Mouse (Mus musculus) limb, embryonic 13.5 days (tissue): ENCODE data around the gene Edrf1. TPM values are rescaled to one million over a fixed set of nuclear protein-coding genes. Genes with fewer than 3 reads are reported as not detected.

Source experiments
- ATAC-seq: fragments of 200-750 bp; cut with Nextera tagmentation; 2 replicates; pipeline ENCODE4 v1.8.0; 2017; ENCODE audit warnings: low read depth, moderate number of reproducible peaks, moderate TSS enrichment; ENCODE audit not compliant: low FRiP score
- H3K27ac ChIP-seq: fragments of 300-500 bp; sonication (generic); 2 replicates; pipeline ENCODE4 v1.5.1; 2015; ENCODE audit warnings: inconsistent platforms, mild to moderate bottlenecking, moderate library complexity
- H3K27me3 ChIP-seq: fragments of 300-500 bp; sonication (generic); 2 replicates; pipeline ENCODE4 v1.6.1; 2015; ENCODE audit warnings: mild to moderate bottlenecking, inconsistent platforms
- H3K36me3 ChIP-seq: fragments of 300-500 bp; sonication (generic); 2 replicates; pipeline ENCODE4 v1.6.1; 2015; ENCODE audit warnings: inconsistent platforms, mild to moderate bottlenecking, moderate library complexity
- H3K4me1 ChIP-seq: fragments of 300-500 bp; sonication (generic); 2 replicates; pipeline ENCODE4 v1.6.1; 2015; ENCODE audit warnings: inconsistent platforms
- H3K4me2 ChIP-seq: fragments of 300-500 bp; sonication (generic); replicated peaks from 2 replicates; pipeline ENCODE4 v1.6.1; 2015; ENCODE audit warnings: inconsistent platforms, mild to moderate bottlenecking, moderate library complexity
- H3K4me3 ChIP-seq: fragments of 300-500 bp; sonication (generic); 2 replicates; pipeline ENCODE4 v1.5.1; 2015; ENCODE audit warnings: moderate library complexity, mild to moderate bottlenecking, inconsistent platforms
- H3K9ac ChIP-seq: fragments of 300-500 bp; sonication (generic); 2 replicates; pipeline ENCODE4 v1.6.1; 2015; ENCODE audit warnings: mild to moderate bottlenecking, inconsistent platforms
- H3K9me3 ChIP-seq: fragments of 300-500 bp; sonication (generic); 2 replicates; pipeline ENCODE4 v1.6.1; 2016; ENCODE audit warnings: inconsistent platforms
- WGBS: fragments of 180-500 bp; shearing (Covaris S2); methylation state at CpG from one replicate; pipeline ENCODE4 v1.1.7; 2015; 5-methylcytosine and 5-hydroxymethylcytosine counted together
- polyA plus RNA-seq: library from polyadenylated mRNA; unstranded; fragments of >200 nt; fragmentation: Nextera tagmentation; extraction: Ambion mirVana; gene quantifications from 2 replicates; pipeline ENCODE4 v1.2.1, GENCODE M21; 2015

Gene Edrf1
- polyA plus RNA-seq, 1 experiment from 2014 or later: 21.6 TPM

- Histone ChIP-seq H3K27ac (no peak overlapping the region), H3K9me3 (no peaks in the 10 kb centered on the region), H3K9ac (no peak overlapping the region), H3K27me3 (peaks cover 20% of the 10 kb centered on the region; the same call in 1 of the 2 replicates), H3K36me3 (no peaks in the 10 kb centered on the region), H3K4me3 (no peak overlapping the region; the same call in 1 of the 2 replicates), H3K4me2 (peak overlapping the region; percentile 36), H3K4me1 (peaks cover 7% of the 10 kb centered on the region; the same call in 1 of the 2 replicates)
- WGBS: 23% methylated on average over 11 of the region's 11 CpGs
- no peak for ATAC-seq
Observed at GRCm38 (mm10) chr7:133620721-133621120, 16.6 kb upstream of the Edrf1 start.

DNA sequence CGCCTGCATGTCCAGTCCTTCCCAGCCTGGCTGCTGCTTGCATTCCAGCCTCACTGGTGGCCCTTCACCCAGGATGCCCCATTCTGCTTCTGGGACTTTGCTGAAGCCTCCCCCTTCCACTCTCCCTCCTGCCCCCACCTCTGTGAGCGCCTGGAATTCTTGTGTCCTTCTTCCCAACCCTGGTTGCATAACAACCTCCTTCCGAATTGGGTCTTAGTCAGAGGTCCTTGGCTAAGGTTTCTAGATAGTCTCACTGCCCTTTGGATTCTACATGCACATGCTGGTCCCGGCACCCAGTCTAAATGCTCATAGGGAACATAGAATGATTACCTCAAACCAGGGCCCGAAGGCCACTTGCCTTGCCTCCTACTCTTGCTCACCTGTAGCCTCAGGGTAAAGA, 14.1 kb upstream of the Edrf1 start:
- Histone ChIP-seq H3K36me3 (no peaks in the 10 kb centered on the region), H3K9me3 (no peaks in the 10 kb centered on the region), H3K27ac (no peak overlapping the region), H3K4me1 (peaks cover 7% of the 10 kb centered on the region; the same call in 1 of the 2 replicates), H3K27me3 (peaks cover 20% of the 10 kb centered on the region; the same call in 1 of the 2 replicates), H3K4me2 (no peak overlapping the region), H3K9ac (no peak overlapping the region), H3K4me3 (no peak overlapping the region)
- no peak for ATAC-seq
- 81% methylated on average over 5 of the region's 5 CpGs for WGBS

- Histone ChIP-seq H3K9me3 (no peaks in the 10 kb centered on the region), H3K4me3 (no peak overlapping the region), H3K4me2 (no peak overlapping the region), H3K27me3 (peaks cover 19% of the 10 kb centered on the region; the same call in 1 of the 2 replicates), H3K4me1 (no peaks in the 10 kb centered on the region), H3K9ac (no peak overlapping the region), H3K27ac (no peak overlapping the region), H3K36me3 (no peaks in the 10 kb centered on the region)
- WGBS: 59% methylated on average over 14 of the region's 14 CpGs
- ATAC-seq: no peak
Observed at GRCm38 (mm10) chr7:133627184-133627936, 10.0 kb upstream of the Edrf1 start.

DNA sequence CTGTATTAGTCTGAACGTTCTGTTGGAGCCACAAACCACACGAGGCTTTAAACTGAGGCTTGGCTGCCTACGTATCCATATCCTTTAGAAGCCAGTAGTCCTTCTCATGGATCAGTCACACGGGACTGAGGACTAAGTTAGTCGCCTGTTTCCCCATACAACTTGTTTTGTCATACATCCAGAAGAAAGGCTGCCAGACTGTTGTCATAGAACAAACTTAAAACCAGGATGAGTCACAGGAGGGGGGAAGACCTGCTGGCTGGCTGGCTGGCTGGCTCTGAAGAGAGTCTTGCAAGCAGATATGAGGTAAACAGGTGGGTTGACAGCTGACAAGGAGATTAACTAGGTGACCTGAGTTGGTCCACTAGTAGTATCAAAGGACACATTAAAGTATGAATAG, 6.5 kb upstream of the Edrf1 start:
- H3K27me3 ChIP-seq: peaks cover 6% of the 10 kb centered on the region; the same call in 1 of the 2 replicates
- peaks cover 10% of the 10 kb centered on the region for H3K4me1 ChIP-seq
- H3K4me3 ChIP-seq: no peak overlapping the region
- WGBS: 80% methylated on average over 5 of the region's 5 CpGs
- no peak overlapping the region for H3K9ac ChIP-seq
- no peak overlapping the region for H3K4me2 ChIP-seq
- ATAC-seq: no peak
- H3K27ac ChIP-seq: no peak overlapping the region
- H3K9me3 ChIP-seq: no peaks in the 10 kb centered on the region
- H3K36me3 ChIP-seq: no peaks in the 10 kb centered on the region

- Histone ChIP-seq H3K4me1 (peaks cover 12% of the 10 kb centered on the region), H3K36me3 (no peaks in the 10 kb centered on the region), H3K27ac (no peak overlapping the region), H3K9me3 (no peaks in the 10 kb centered on the region), H3K27me3 (peaks cover 6% of the 10 kb centered on the region; the same call in 1 of the 2 replicates), H3K9ac (no peak overlapping the region), H3K4me3 (no peak overlapping the region), H3K4me2 (no peak overlapping the region)
- no peak for ATAC-seq
- WGBS: 28% methylated on average over 2 of the region's 2 CpGs
Observed at GRCm38 (mm10) chr7:133632476-133632875, 4.9 kb upstream of the Edrf1 start.

DNA sequence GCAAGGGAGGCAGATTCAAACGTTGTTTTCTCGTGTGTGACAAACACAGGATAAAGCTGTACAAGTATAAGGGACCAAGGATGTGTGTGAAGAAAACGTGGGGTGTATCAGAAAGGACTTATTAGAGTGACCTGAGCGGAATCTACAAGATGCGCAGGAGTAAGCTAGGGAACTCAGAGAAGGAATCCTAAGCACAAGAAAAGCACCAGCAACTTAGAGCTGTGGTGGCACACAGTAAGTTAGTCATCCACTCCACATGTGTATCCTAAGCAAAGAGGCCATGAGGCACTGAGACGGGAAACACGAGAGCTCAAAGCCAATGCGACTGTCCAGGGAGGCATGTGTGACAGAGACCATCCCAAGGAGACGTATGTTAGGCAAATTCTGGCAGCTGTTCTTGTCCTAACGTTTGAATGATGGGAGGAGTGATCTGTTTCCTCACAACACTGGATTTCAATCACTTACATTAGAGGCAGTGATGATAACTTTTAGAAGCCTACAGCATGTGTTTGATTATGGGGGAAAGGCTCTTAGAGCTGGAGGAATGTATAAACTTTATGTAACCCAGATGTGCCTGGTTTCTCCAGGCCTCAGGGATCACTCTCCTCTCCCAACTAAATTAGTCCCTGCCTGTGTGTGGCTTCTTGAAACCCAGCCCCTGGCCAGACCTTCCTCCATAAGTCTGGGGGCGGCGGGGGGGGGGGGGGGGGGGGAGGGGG, 2.3 kb upstream of the Edrf1 start:
- Histone ChIP-seq H3K9me3 (no peaks in the 10 kb centered on the region), H3K27ac (peak overlapping the region; percentile 69), H3K4me2 (peak overlapping the region; percentile 27; the same call in 1 of the 2 replicates), H3K27me3 (peaks cover 6% of the 10 kb centered on the region; the same call in 1 of the 2 replicates), H3K4me1 (peaks cover 24% of the 10 kb centered on the region), H3K4me3 (no peak overlapping the region), H3K9ac (no peak overlapping the region), H3K36me3 (0 out of 2 replicates have a peak, but pooled peaks cover 4% of the 10 kb centered on the region)
- WGBS: 19% methylated on average over 10 of the region's 12 CpGs
- peak; percentile 35; the same call in 1 of the 2 replicates for ATAC-seq

- Histone ChIP-seq H3K4me1 (peaks cover 24% of the 10 kb centered on the region), H3K36me3 (peaks cover 16% of the 10 kb centered on the region), H3K4me3 (peak overlapping the region; percentile 94), H3K27ac (peak overlapping the region; percentile 87; the same call in 1 of the 2 replicates), H3K9me3 (no peaks in the 10 kb centered on the region), H3K27me3 (no peaks in the 10 kb centered on the region), H3K4me2 (peak overlapping the region; percentile 93), H3K9ac (peak overlapping the region; percentile 72)
- WGBS: 3% methylated on average over 21 of the region's 21 CpGs
- peak; percentile 12; the same call in 1 of the 2 replicates for ATAC-seq
Observed at GRCm38 (mm10) chr7:133636738-133637352, 498 bp upstream of the Edrf1 start.

GRCm38 (mm10) chr7:133638306-133638705, 963 bp downstream of the Edrf1 start:
- Histone ChIP-seq H3K27ac (no peak overlapping the region), H3K4me3 (peak overlapping the region; percentile 94), H3K36me3 (peaks cover 31% of the 10 kb centered on the region), H3K9ac (peak overlapping the region; percentile 92), H3K4me2 (peak overlapping the region; percentile 93), H3K9me3 (no peaks in the 10 kb centered on the region), H3K4me1 (peaks cover 24% of the 10 kb centered on the region), H3K27me3 (no peaks in the 10 kb centered on the region)
- WGBS: 13% methylated on average over 13 of the region's 13 CpGs
- ATAC-seq: no peak

DNA sequence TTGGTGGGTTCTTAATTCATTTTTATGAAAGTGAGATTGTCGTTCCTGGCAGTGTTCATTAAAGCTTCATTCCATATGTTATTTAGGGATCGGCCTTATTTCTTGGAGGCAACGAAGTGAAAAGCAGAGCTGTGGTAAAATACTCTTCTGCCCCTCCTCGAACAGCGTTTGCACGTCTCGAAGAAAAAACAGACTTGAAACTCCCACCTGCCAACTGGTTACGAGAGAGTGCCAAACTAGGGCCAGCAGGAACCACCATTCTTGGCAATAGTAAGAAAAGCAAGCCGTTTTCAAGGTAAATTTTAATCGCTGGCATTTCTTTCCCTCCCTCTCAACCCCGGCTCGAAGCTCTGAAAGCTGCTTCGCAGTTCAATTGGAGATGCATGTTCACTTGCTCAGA, 1.5 kb downstream of the Edrf1 start:
- Histone ChIP-seq H3K36me3 (peaks cover 36% of the 10 kb centered on the region), H3K4me3 (peak overlapping the region; percentile 94), H3K27ac (no peak overlapping the region), H3K4me2 (peak overlapping the region; percentile 93), H3K27me3 (no peaks in the 10 kb centered on the region), H3K4me1 (peaks cover 24% of the 10 kb centered on the region), H3K9me3 (no peaks in the 10 kb centered on the region), H3K9ac (no peak overlapping the region; the same call in 1 of the 2 replicates)
- 86% methylated on average over 13 of the region's 13 CpGs for WGBS
- ATAC-seq: no peak

- Histone ChIP-seq H3K27me3 (no peaks in the 10 kb centered on the region), H3K9me3 (no peaks in the 10 kb centered on the region), H3K4me3 (no peak overlapping the region), H3K36me3 (peaks cover 92% of the 10 kb centered on the region), H3K4me2 (no peak overlapping the region), H3K4me1 (no peaks in the 10 kb centered on the region), H3K27ac (no peak overlapping the region), H3K9ac (no peak overlapping the region)
- WGBS: 88% methylated on average over 6 of the region's 6 CpGs
- no peak for ATAC-seq
Observed at GRCm38 (mm10) chr7:133645716-133646115, 8.4 kb downstream of the Edrf1 start.

GRCm38 (mm10) chr7:133662467-133662866, 25.1 kb downstream of the Edrf1 start:
- no peak overlapping the region for H3K27ac ChIP-seq
- H3K27me3 ChIP-seq: no peaks in the 10 kb centered on the region
- H3K9me3 ChIP-seq: no peaks in the 10 kb centered on the region
- no peak overlapping the region for H3K4me3 ChIP-seq
- H3K36me3 ChIP-seq: peaks cover 97% of the 10 kb centered on the region
- H3K9ac ChIP-seq: no peak overlapping the region
- no peak overlapping the region for H3K4me2 ChIP-seq
- H3K4me1 ChIP-seq: no peaks in the 10 kb centered on the region
- 59% methylated on average over 1 of the region's 1 CpGs for WGBS
- ATAC-seq: no peak

DNA sequence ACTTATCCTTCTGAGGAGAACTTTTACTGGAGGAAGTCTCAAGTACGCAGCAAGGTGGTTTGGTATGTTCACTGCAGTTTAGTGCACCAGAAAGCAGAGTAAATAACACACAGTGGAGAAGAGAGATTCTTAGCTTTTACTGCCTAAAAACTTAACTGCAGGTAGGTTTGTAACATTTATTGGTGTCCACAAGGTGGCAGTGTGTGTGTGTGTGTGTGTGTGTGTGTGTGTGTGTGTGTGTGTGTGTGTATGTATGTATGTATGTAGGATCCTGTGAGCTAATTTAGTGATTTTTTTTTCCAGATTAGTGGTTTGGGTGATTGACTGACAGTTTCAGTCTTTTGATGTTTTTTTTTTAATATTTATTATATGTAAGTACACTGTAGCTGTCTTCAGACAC, 31.7 kb downstream of the Edrf1 start:
- H3K9me3 ChIP-seq: no peaks in the 10 kb centered on the region
- peaks cover 97% of the 10 kb centered on the region for H3K36me3 ChIP-seq
- no peak overlapping the region for H3K9ac ChIP-seq
- no peak overlapping the region for H3K27ac ChIP-seq
- H3K4me2 ChIP-seq: no peak overlapping the region
- H3K4me3 ChIP-seq: no peak overlapping the region
- no peaks in the 10 kb centered on the region for H3K4me1 ChIP-seq
- no peaks in the 10 kb centered on the region for H3K27me3 ChIP-seq
- 88% methylated on average over 1 of the region's 1 CpGs for WGBS
- ATAC-seq: no peak
